17 mouse cellular contexts compared by ENCODE assay signal in genomic region chr2:167449331-167450275, GRCm38 (mm10). TPM values are rescaled to one million over a fixed set of nuclear protein-coding genes. Genes with fewer than 3 reads are reported as not detected.
DNase-seq lines count a peak whose midpoint lies in the region; ATAC-seq lines count a peak whose summit lies in the region.
"Had no signal": no experiment of that assay in that cellular context is flagged by ENCODE, and none has a peak within 500 bp of the region (broad histone marks: within the 10 kb centered on the region; RNA-seq: fewer than 3 reads in every experiment).

No protein-coding gene starts in this region.

- H3K9ac ChIP-seq in liver, embryonic 12.5 days: no peak overlapping the region
- H3K9ac ChIP-seq in liver, embryonic 11.5 days (ENCODE audit: low read depth, low read length): no peak overlapping the region; the same call in 1 of the 2 replicates
- H3K9ac ChIP-seq in liver, embryonic 15.5 days: peak overlapping the region; percentile 8; the same call in 1 of the 2 replicates
- H3K9ac ChIP-seq: forebrain, embryonic 13.5 days; limb, embryonic 15.5 days had no signal

- H3K4me1 ChIP-seq in heart, embryonic 10.5 days: 0 out of 2 replicates have a peak, but pooled peaks cover 3% of the 10 kb centered on the region
- H3K4me1 ChIP-seq in liver, embryonic 12.5 days: peaks cover 52% of the 10 kb centered on the region
- H3K4me1 ChIP-seq in liver, embryonic 11.5 days (replicated peaks; ENCODE audit: control insufficient read depth, insufficient read depth, low read length): peaks cover 34% of the 10 kb centered on the region
- peaks cover 47% of the 10 kb centered on the region for H3K4me1 ChIP-seq in liver, embryonic 15.5 days (replicated peaks)
- H3K4me1 ChIP-seq: forebrain, embryonic 13.5 days; hindbrain, embryonic 10.5 days had no signal

- intact Hi-C loops in heart, postnatal 10 days (cut with DNase I): no loop called here

- no peak overlapping the region for H3K4me3 ChIP-seq in heart, embryonic 10.5 days
- no peak overlapping the region for H3K4me3 ChIP-seq in liver, embryonic 12.5 days
- H3K4me3 ChIP-seq in liver, embryonic 11.5 days (ENCODE audit: low read depth, low read length): no peak overlapping the region
- H3K4me3 ChIP-seq in liver, embryonic 15.5 days (replicated peaks): no peak overlapping the region
- H3K4me3 ChIP-seq: forebrain, embryonic 13.5 days; hindbrain, embryonic 10.5 days; limb, embryonic 15.5 days had no signal

- H3K9me3 ChIP-seq in heart, embryonic 10.5 days: no peaks in the 10 kb centered on the region
- H3K9me3 ChIP-seq in liver, embryonic 12.5 days (replicated peaks): no peaks in the 10 kb centered on the region
- H3K9me3 ChIP-seq in liver, embryonic 11.5 days (ENCODE audit: control insufficient read depth, low read length): no peaks in the 10 kb centered on the region
- H3K9me3 ChIP-seq in liver, embryonic 15.5 days (replicated peaks): no peaks in the 10 kb centered on the region
- H3K9me3 ChIP-seq: forebrain, embryonic 13.5 days; hindbrain, embryonic 10.5 days; limb, embryonic 15.5 days had no signal

- no peak for ATAC-seq in liver, embryonic 12.5 days
- ATAC-seq in liver, embryonic 11.5 days (replicated peaks; ENCODE audit: low FRiP score): no peak
- ATAC-seq in liver, embryonic 15.5 days (ENCODE audit: insufficient read depth): no peak
- ATAC-seq: forebrain, embryonic 13.5 days; lung, postnatal 0 days had no signal

- DNase-seq in heart, embryonic 10.5 days (ENCODE audit: low spot score): no peak
- DNase-seq in heart, postnatal 10 days: no peak
- DNase-seq in liver, embryonic 11.5 days (ENCODE audit: low spot score): no peak
- DNase-seq in cerebellum, adult 9-11 months: peak; percentile 81
- no peak for DNase-seq in frontal cortex, postnatal 25 days (ENCODE audit: low spot score in 2 of 2)
- no peak for DNase-seq in gastrocnemius, adult 8-10 months (ENCODE audit: low spot score in 2 of 2)
- DNase-seq: adrenal gland, postnatal 14 days; embryo, embryonic 11 days; midbrain, embryonic 14.5 days; right cerebral cortex, adult 18-20 months; thymus, adult 2 months had no signal

- 90% methylated on average over 21 of the region's 21 CpGs for WGBS in heart, embryonic 10.5 days
- 85% methylated on average over 21 of the region's 21 CpGs for WGBS in liver, embryonic 12.5 days (ENCODE audit: insufficient replicate concordance)
- WGBS in liver, embryonic 11.5 days: 87% methylated on average over 21 of the region's 21 CpGs
- WGBS in liver, embryonic 15.5 days (ENCODE audit: insufficient replicate concordance): 84% methylated on average over 21 of the region's 21 CpGs

- peak overlapping the region; percentile 23; the same call in 1 of the 2 replicates for H3K27ac ChIP-seq in heart, embryonic 10.5 days
- H3K27ac ChIP-seq in liver, embryonic 12.5 days: peak overlapping the region; percentile 49
- H3K27ac ChIP-seq in liver, embryonic 11.5 days (ENCODE audit: low read depth, low read length): no peak overlapping the region
- 0 out of 2 replicates have a peak overlapping the region, but pooled peaks have one; percentile 89 for H3K27ac ChIP-seq in liver, embryonic 15.5 days (replicated peaks)
- H3K27ac ChIP-seq: forebrain, embryonic 13.5 days; hindbrain, embryonic 10.5 days; limb, embryonic 15.5 days had no signal

- H3K27me3 ChIP-seq in heart, embryonic 10.5 days (ENCODE audit: insufficient read depth, poor library complexity, severe bottlenecking): no peaks in the 10 kb centered on the region
- H3K27me3 ChIP-seq in liver, embryonic 12.5 days (replicated peaks): no peaks in the 10 kb centered on the region
- H3K27me3 ChIP-seq in liver, embryonic 11.5 days (replicated peaks; ENCODE audit: control insufficient read depth, insufficient read depth, low read length): no peaks in the 10 kb centered on the region
- no peaks in the 10 kb centered on the region for H3K27me3 ChIP-seq in liver, embryonic 15.5 days
- H3K27me3 ChIP-seq: forebrain, embryonic 13.5 days; limb, embryonic 15.5 days had no signal

- peaks cover 83% of the 10 kb centered on the region for H3K36me3 ChIP-seq in heart, embryonic 10.5 days
- H3K36me3 ChIP-seq in liver, embryonic 12.5 days: peaks cover 92% of the 10 kb centered on the region
- H3K36me3 ChIP-seq in liver, embryonic 11.5 days (ENCODE audit: control insufficient read depth, insufficient read depth, low read length): peaks cover 33% of the 10 kb centered on the region
- H3K36me3 ChIP-seq in liver, embryonic 15.5 days (replicated peaks): peaks cover 88% of the 10 kb centered on the region

- H3K4me2 ChIP-seq in liver, embryonic 12.5 days: no peak overlapping the region
- no peak overlapping the region for H3K4me2 ChIP-seq in liver, embryonic 11.5 days
- no peak overlapping the region for H3K4me2 ChIP-seq in liver, embryonic 15.5 days
- H3K4me2 ChIP-seq: forebrain, embryonic 13.5 days; limb, embryonic 15.5 days had no signal

RNA-seq across cellular contexts. Expression of gene Slc9a8, which starts 28.1 kb away (rescaled TPM):
- polyA plus RNA-seq in heart, embryonic 10.5 days (2016; fragmentation: Nextera tagmentation; extraction: Ambion mirVana): 23.0 and 26.0 TPM in 2 replicates
- 10 to 100 TPM; 23.6 to 29.3 TPM for total RNA-seq in heart, postnatal 10 days (2021)
- 17.4 and 18.8 TPM in 2 replicates for polyA plus RNA-seq in liver, embryonic 12.5 days (2016; fragmentation: Nextera tagmentation; extraction: Ambion mirVana)
- 22.0 and 23.8 TPM in 2 replicates for polyA plus RNA-seq in liver, embryonic 11.5 days (2014; fragmentation: Nextera tagmentation; extraction: Ambion mirVana)
- polyA plus RNA-seq in liver, embryonic 15.5 days (2015; fragmentation: Nextera tagmentation; extraction: Ambion mirVana): 12.7 and 15.2 TPM in 2 replicates
- total RNA-seq in gastrocnemius, adult 8-10 months (2022): 10 to 100 TPM; 21.8 to 27.9 (median 24.9) TPM

RNA-seq across cellular contexts. Expression of gene Rnf114, which starts 42.8 kb away (rescaled TPM):
- 71.2 and 90.0 TPM in 2 replicates for polyA plus RNA-seq in heart, embryonic 10.5 days (2016; fragmentation: Nextera tagmentation; extraction: Ambion mirVana)
- total RNA-seq in heart, postnatal 10 days (2021): 10 to 100 TPM; 41.9 to 47.1 TPM
- 37.6 and 37.9 TPM in 2 replicates for polyA plus RNA-seq in liver, embryonic 12.5 days (2016; fragmentation: Nextera tagmentation; extraction: Ambion mirVana)
- 55.9 and 57.7 TPM in 2 replicates for polyA plus RNA-seq in liver, embryonic 11.5 days (2014; fragmentation: Nextera tagmentation; extraction: Ambion mirVana)
- 35.3 and 38.2 TPM in 2 replicates for polyA plus RNA-seq in liver, embryonic 15.5 days (2015; fragmentation: Nextera tagmentation; extraction: Ambion mirVana)
- total RNA-seq in gastrocnemius, adult 8-10 months (2022): 10 to 100 TPM; 40.8 to 45.8 (median 43.0) TPM

RNA-seq across cellular contexts. Expression of gene Spata2, which starts 43.1 kb away (rescaled TPM):
- 16.5 and 17.4 TPM in 2 replicates for polyA plus RNA-seq in heart, embryonic 10.5 days (2016; fragmentation: Nextera tagmentation; extraction: Ambion mirVana)
- total RNA-seq in heart, postnatal 10 days (2021): 10 to 100 TPM; 24.0 to 24.9 TPM
- polyA plus RNA-seq in liver, embryonic 12.5 days (2016; fragmentation: Nextera tagmentation; extraction: Ambion mirVana): 11.0 TPM in 2 replicates
- 16.2 and 17.5 TPM in 2 replicates for polyA plus RNA-seq in liver, embryonic 11.5 days (2014; fragmentation: Nextera tagmentation; extraction: Ambion mirVana)
- 8.1 and 8.3 TPM in 2 replicates for polyA plus RNA-seq in liver, embryonic 15.5 days (2015; fragmentation: Nextera tagmentation; extraction: Ambion mirVana)
- 10 to 100 TPM; 19.9 to 22.6 (median 20.4) TPM for total RNA-seq in gastrocnemius, adult 8-10 months (2022)
